Mouse (Mus musculus) bone marrow macrophage, adult 2 months (primary cell): Measurements from ENCODE around the gene E430018J23Rik. TPM values are rescaled to one million over a fixed set of nuclear protein-coding genes. Genes with fewer than 3 reads are reported as not detected.
"Not testable (repeated sequence)": the region's sequence is repeated elsewhere in the genome, so short reads cannot be mapped to it uniquely, and the experiment has no call there.

Experiments
- H3K27ac ChIP-seq: 2 replicates; pipeline ENCODE4 v1.5.1; 2012; ENCODE audit warnings: low read depth, low read length; ENCODE audit not compliant: insufficient read depth
- H3K4me1 ChIP-seq: 2 replicates; pipeline ENCODE4 v1.6.1; 2012; ENCODE audit warnings: low read length; ENCODE audit not compliant: control insufficient read depth, insufficient read depth
- H3K4me3 ChIP-seq: 2 replicates; pipeline ENCODE4 v1.5.1; 2012; ENCODE audit warnings: mild to moderate bottlenecking, low read length, moderate library complexity; ENCODE audit not compliant: insufficient read depth
- CTCF ChIP-seq: IDR thresholded peaks from 2 replicates; pipeline ENCODE4 v1.5.1; 2012; ENCODE audit warnings: low read depth, mild to moderate bottlenecking, low read length, moderate library complexity
- POLR2A ChIP-seq: IDR thresholded peaks from 2 replicates; pipeline ENCODE4 v1.6.1; 2012; ENCODE audit warnings: mild to moderate bottlenecking, low read depth, low read length, borderline replicate concordance
- polyA plus RNA-seq: library from polyadenylated mRNA; stranded (reverse); fragments of >200 nt; gene quantifications from 2 replicates; pipeline ENCODE4 v1.2.4, GENCODE M21; 2012; ENCODE audit not compliant: missing spikeins, insufficient read depth, insufficient read length

The E430018J23Rik gene
- polyA plus RNA-seq, 1 experiment, result 3.9 TPM

DNA sequence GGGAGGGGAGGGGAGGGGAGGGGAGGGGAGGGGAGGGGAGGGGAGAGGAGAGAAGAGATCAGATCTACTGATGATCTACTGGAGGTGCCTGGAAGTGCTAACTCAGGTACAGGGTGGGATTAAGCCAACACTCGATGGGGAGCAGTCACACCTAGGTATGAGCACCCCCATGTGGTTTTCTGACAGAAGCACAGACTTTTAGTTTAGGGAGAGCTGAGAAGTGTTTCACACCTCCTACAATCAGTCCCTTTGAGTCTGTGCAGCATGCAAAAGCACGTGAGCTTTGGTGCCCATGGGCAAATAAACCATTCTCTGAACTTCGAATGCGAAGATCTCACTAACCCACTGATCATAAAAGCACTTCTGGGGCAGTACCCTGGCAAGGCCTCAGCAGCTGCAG, 51.1 kb downstream of the E430018J23Rik start:
- H3K4me1 ChIP-seq, result no peaks in the 10 kb centered on the region
- TF ChIP-seq POLR2A (no peak), CTCF (no peak)
- no peak overlapping the region for H3K27ac ChIP-seq
- no peak overlapping the region for H3K4me3 ChIP-seq

GRCm38 (mm10) chr7:127341861-127342260, 51.6 kb downstream of the E430018J23Rik start:
- H3K27ac ChIP-seq, H3K4me1 ChIP-seq, H3K4me3 ChIP-seq: not testable (repeated sequence)

GRCm38 (mm10) chr7:127341356-127341755, 52.1 kb downstream of the E430018J23Rik start:
- Histone ChIP-seq H3K4me1 (no peaks in the 10 kb centered on the region), H3K4me3 (no peak overlapping the region), H3K27ac (no peak overlapping the region)
- TF ChIP-seq CTCF, result no peak
- no peak for TF ChIP-seq POLR2A

Other genes with a start within 250 kb of the E430018J23Rik start
- gene Cd2bp2, start 197.6 kb downstream of the E430018J23Rik start, polyA plus RNA-seq, result 58.0 and 58.5 TPM in 2 replicates
- 67.2 and 71.7 TPM in 2 replicates for gene Tbc1d10b, start 185.2 kb downstream of the E430018J23Rik start, polyA plus RNA-seq
- gene Mylpf, start 184.7 kb downstream of the E430018J23Rik start, polyA plus RNA-seq, result 3.9 and 6.9 TPM in 2 replicates
- 6.5 and 6.8 TPM in 2 replicates for gene Zfp553, start 160.6 kb downstream of the E430018J23Rik start, polyA plus RNA-seq
- gene Sept1, start 160.5 kb downstream of the E430018J23Rik start, polyA plus RNA-seq, result 2.9 and 5.8 TPM in 2 replicates
- gene Zfp771, start 149.4 kb downstream of the E430018J23Rik start, polyA plus RNA-seq, result 10.9 and 12.4 TPM in 2 replicates
- gene Dctpp1, start 132.9 kb downstream of the E430018J23Rik start, polyA plus RNA-seq, result 25.6 and 27.3 TPM in 2 replicates
- 72.2 and 77.0 TPM in 2 replicates for gene Sephs2, start 119.6 kb downstream of the E430018J23Rik start, polyA plus RNA-seq
- gene Itgal, start 97.4 kb downstream of the E430018J23Rik start, polyA plus RNA-seq, result 42.3 and 49.7 TPM in 2 replicates
- 14.9 and 16.2 TPM in 2 replicates for gene Zfp768, start 48.0 kb downstream of the E430018J23Rik start, polyA plus RNA-seq
- gene Zfp747, start 17.6 kb downstream of the E430018J23Rik start, polyA plus RNA-seq, result 6.3 and 6.8 TPM in 2 replicates
- gene 9130019O22Rik, start 6.5 kb downstream of the E430018J23Rik start, polyA plus RNA-seq, result 2.8 and 2.9 TPM in 2 replicates
- gene Zfp764, start 13.2 kb upstream of the E430018J23Rik start, polyA plus RNA-seq, result 6.1 and 8.5 TPM in 2 replicates
- 17.7 and 20.0 TPM in 2 replicates for gene Zfp688, start 28.4 kb upstream of the E430018J23Rik start, polyA plus RNA-seq
- 1.4 and 1.7 TPM in 2 replicates for gene Zfp689, start 55.5 kb upstream of the E430018J23Rik start, polyA plus RNA-seq
- 67.4 and 69.0 TPM in 2 replicates for gene Prr14, start 66.0 kb upstream of the E430018J23Rik start, polyA plus RNA-seq
- gene Fbrs, start 85.6 kb upstream of the E430018J23Rik start, polyA plus RNA-seq, result 134 and 147 TPM in 2 replicates
- 56.4 and 58.1 TPM in 2 replicates for gene Srcap, start 118.4 kb upstream of the E430018J23Rik start, polyA plus RNA-seq
- gene Gm42715, start 126.0 kb upstream of the E430018J23Rik start, polyA plus RNA-seq, result 4.7 and 6.2 TPM in 2 replicates
- gene Tmem265, start 167.8 kb upstream of the E430018J23Rik start, polyA plus RNA-seq, result 3.4 and 10.8 TPM in 2 replicates
- 64.7 and 68.4 TPM in 2 replicates for gene Phkg2, start 179.7 kb upstream of the E430018J23Rik start, polyA plus RNA-seq
- 2.7 and 2.9 TPM in 2 replicates for gene Ccdc189, start 195.0 kb upstream of the E430018J23Rik start, polyA plus RNA-seq
- 42.3 and 44.5 TPM in 2 replicates for gene Rnf40, start 195.1 kb upstream of the E430018J23Rik start, polyA plus RNA-seq
- 11.2 and 11.4 TPM in 2 replicates for gene Zfp629, start 222.2 kb upstream of the E430018J23Rik start, polyA plus RNA-seq